In genomic region chr13:32833237-32833636, GRCm38 (mm10) we compare ENCODE assay signal across 20 mouse cellular contexts. TPM values are rescaled to one million over a fixed set of nuclear protein-coding genes. Genes with fewer than 3 reads are reported as not detected.
DNase-seq lines count a peak whose midpoint lies in the region; ATAC-seq and TF ChIP-seq lines count a peak whose summit lies in the region.
"Had no signal": no experiment of that assay in that cellular context is flagged by ENCODE, and none has a peak within 500 bp of the region (broad histone marks: within the 10 kb centered on the region; RNA-seq: fewer than 3 reads in every experiment).

No protein-coding gene starts in this region.

- TF ChIP-seq POLR2A in thymus, adult 2 months (IDR thresholded peaks at IDR 0.05; ENCODE audit: control insufficient read depth, extremely low read depth, insufficient read depth, low read length, poor library complexity): no peak

- DNase-seq in frontal cortex, postnatal 10 days (ENCODE audit: low spot score in 2 of 2): no peak
- DNase-seq in thymus, adult 2 months: peak; percentile 15
- no peak for DNase-seq in thymus, postnatal 36 days
- peak; percentile 29 for DNase-seq in thymus, postnatal 25 days
- no peak for DNase-seq in adrenal gland, adult 18-20 months (ENCODE audit: low spot score in 2 of 2)
- DNase-seq in urinary bladder, postnatal 25 days (ENCODE audit: low spot score): no peak
- DNase-seq: cerebellum, adult 9-11 months; lung, postnatal 14 days; right cerebral cortex, adult 18-20 months had no signal

- 10% methylated on average over 6 of the region's 6 CpGs for WGBS in thymus, adult 2 months

- no peaks in the 10 kb centered on the region for H3K27me3 ChIP-seq in thymus, adult 2 months (ENCODE audit: control insufficient read depth, insufficient read depth, low read length)
- H3K27me3 ChIP-seq: neural tube, embryonic 15.5 days had no signal

- no peak overlapping the region for H3K27ac ChIP-seq in thymus, adult 2 months (ENCODE audit: control insufficient read depth, insufficient read depth, low read length)
- H3K27ac ChIP-seq: embryonic facial prominence, embryonic 10.5 days; kidney, postnatal 0 days; limb, embryonic 10.5 days; liver, embryonic 14.5 days; neural tube, embryonic 15.5 days had no signal

- peaks cover 17% of the 10 kb centered on the region for H3K4me1 ChIP-seq in thymus, adult 2 months (replicated peaks; ENCODE audit: control insufficient read depth, insufficient read depth, low read length)
- H3K4me1 ChIP-seq: embryonic facial prominence, embryonic 10.5 days; limb, embryonic 10.5 days had no signal

- no peak for TF ChIP-seq CTCF in thymus, adult 2 months (IDR thresholded peaks at IDR 0.05; ENCODE audit: borderline replicate concordance, control insufficient read depth, extremely low read depth, insufficient read depth, low read length, poor library complexity)

- ATAC-seq in frontal cortex, adult (ENCODE audit: low TSS enrichment): peak; percentile 38; the same call in 1 of the 2 replicates
- peak; percentile 72 to 83 for ATAC-seq in hematopoietic stem cell, adult 5-6 weeks (replicated peaks in 1 of 2; ENCODE audit: insufficient read depth in 1 of 2, low FRiP score in 2 of 2, low TSS enrichment in 1 of 2, low read depth in 1 of 2, poor library complexity in 2 of 2, severe bottlenecking in 2 of 2)

- H3K36me3 ChIP-seq in thymus, adult 2 months (ENCODE audit: control insufficient read depth, insufficient read depth, low read length): no peaks in the 10 kb centered on the region
- H3K36me3 ChIP-seq: embryonic facial prominence, embryonic 10.5 days; limb, embryonic 10.5 days; neural tube, embryonic 15.5 days had no signal

- H3K4me3 ChIP-seq in thymus, adult 2 months (ENCODE audit: control insufficient read depth, insufficient read depth, low read length): no peak overlapping the region
- H3K4me3 ChIP-seq: embryonic facial prominence, embryonic 10.5 days; limb, embryonic 10.5 days; neural tube, embryonic 15.5 days had no signal

RNA-seq across cellular contexts. Expression of gene Serpinb1a, which starts 17.7 kb away (rescaled TPM):
- 11.6 and 14.0 TPM in 2 replicates for polyA plus RNA-seq in thymus, adult 2 months (2012; rRNA removed)
- 253 and 288 TPM in 2 replicates for total RNA-seq in hematopoietic stem cell, adult 5-6 weeks (2017)
- 100 to 1,000 TPM in 1 of 2 experiments, 1 to 10 TPM in 1; 4.3 to 134 TPM for total RNA-seq in adrenal gland, adult 18-20 months (2021)

RNA-seq across cellular contexts. Expression of gene D930007J09Rik, which starts 30.6 kb away (rescaled TPM):
- not detected in 2 replicates for polyA plus RNA-seq in thymus, adult 2 months (2012; rRNA removed)
- total RNA-seq in hematopoietic stem cell, adult 5-6 weeks (2017): 1.1 TPM in 1 of 2 replicates, not detected in the other
- not detected for total RNA-seq in adrenal gland, adult 18-20 months (2021)
- total RNA-seq: heart, postnatal 25 days; monocyte, adult 5-6 weeks had no signal
- polyA plus RNA-seq: C2C12; embryonic facial prominence, embryonic 10.5 days; intestine, embryonic 14.5 days; kidney, postnatal 0 days; limb, embryonic 10.5 days; liver, embryonic 14.5 days; neural tube, embryonic 15.5 days had no signal

RNA-seq across cellular contexts. Expression of gene Wrnip1, which starts 31.4 kb away (rescaled TPM):
- polyA plus RNA-seq in thymus, adult 2 months (2012; rRNA removed): 61.7 and 62.1 TPM in 2 replicates
- 41.8 and 46.3 TPM in 2 replicates for total RNA-seq in hematopoietic stem cell, adult 5-6 weeks (2017)
- 10 to 100 TPM; 28.0 to 54.6 TPM for total RNA-seq in adrenal gland, adult 18-20 months (2021)

RNA-seq across cellular contexts. Expression of gene Mylk4, which starts 49.5 kb away (rescaled TPM):
- 0.68 and 2.2 TPM in 2 replicates for polyA plus RNA-seq in thymus, adult 2 months (2012; rRNA removed)
- not detected in 2 replicates for total RNA-seq in hematopoietic stem cell, adult 5-6 weeks (2017)
- under 1 TPM in 1 of 2 experiments, not detected in 1; 0.26 TPM for total RNA-seq in adrenal gland, adult 18-20 months (2021)
- total RNA-seq: monocyte, adult 5-6 weeks had no signal
- polyA plus RNA-seq: intestine, embryonic 14.5 days had no signal

Comparison
In these comparisons a context has a peak if more than half of its experiments do, and no peak if none do; other contexts are left out.
1. DNase-seq: peak in thymus, adult 2 months (single experiment) and thymus, postnatal 25 days (single experiment); none in frontal cortex, postnatal 10 days (0 of 2), thymus, postnatal 36 days (0 of 2), adrenal gland, adult 18-20 months (0 of 2) and urinary bladder, postnatal 25 days (single experiment).